Mouse (Mus musculus): Measurements from ENCODE around the gene Btg1-ps1. TPM values are rescaled to one million over a fixed set of nuclear protein-coding genes. Genes with fewer than 3 reads are reported as not detected.
"Not testable (repeated sequence)": the region's sequence is repeated elsewhere in the genome, so short reads cannot be mapped to it uniquely, and the experiment has no call there.

Gene Btg1-ps1
- total RNA-seq (2015) (not detected in 2 replicates), total RNA-seq (2017) (not detected in 2 replicates)

DNA sequence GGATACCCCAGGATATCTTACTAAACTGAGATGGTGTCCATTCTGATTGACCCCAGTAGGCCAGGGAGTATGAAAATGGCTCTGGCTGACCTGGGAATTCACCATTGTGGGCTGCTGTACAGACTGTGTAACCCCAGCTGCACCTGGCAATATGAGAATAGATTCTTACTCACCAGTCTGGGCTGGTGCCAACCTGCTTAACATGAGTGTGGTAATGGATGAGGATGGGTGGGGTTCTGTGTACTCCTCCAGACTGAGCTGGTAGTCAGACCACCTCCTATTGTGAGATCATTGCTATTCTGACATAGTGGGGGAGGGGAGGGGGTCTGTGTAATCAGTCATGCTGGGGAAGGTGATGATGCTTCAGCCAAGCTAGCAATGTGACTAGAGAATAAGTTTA is at the start of gene Btg1-ps1:
Gene Btg1-ps1, minus strand, starts transcription at position 219 of the 400 bp plus-strand sequence.
- not testable (repeated sequence) for ATAC-seq (replicated peaks; ENCODE audit: poor library complexity)

DNA sequence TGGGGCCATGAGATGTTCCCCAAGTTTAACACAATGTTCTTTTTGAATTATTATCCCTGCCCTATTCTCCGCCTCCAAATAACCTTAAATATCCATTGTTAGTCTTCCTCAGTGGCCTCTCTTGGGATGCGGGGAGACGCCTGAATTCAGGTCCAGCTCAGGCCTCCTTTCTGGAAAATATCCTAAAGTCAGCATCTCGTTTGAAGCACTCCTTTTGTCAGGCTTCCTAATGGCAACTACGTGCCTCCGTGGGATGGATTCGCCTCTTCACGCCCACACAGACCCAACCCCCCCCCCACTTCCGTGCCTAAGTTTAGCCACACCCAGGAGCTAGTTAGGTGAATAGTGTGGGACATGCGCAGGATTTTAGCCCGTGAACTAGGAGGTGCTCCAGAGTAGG is 47.6 kb upstream of the Btg1-ps1 start, which contains the start of gene Rhox10:
Gene Rhox10, plus strand, starts transcription at position 301 of the 400 bp plus-strand sequence.
- ATAC-seq (replicated peaks; ENCODE audit: poor library complexity), result no peak

DNA sequence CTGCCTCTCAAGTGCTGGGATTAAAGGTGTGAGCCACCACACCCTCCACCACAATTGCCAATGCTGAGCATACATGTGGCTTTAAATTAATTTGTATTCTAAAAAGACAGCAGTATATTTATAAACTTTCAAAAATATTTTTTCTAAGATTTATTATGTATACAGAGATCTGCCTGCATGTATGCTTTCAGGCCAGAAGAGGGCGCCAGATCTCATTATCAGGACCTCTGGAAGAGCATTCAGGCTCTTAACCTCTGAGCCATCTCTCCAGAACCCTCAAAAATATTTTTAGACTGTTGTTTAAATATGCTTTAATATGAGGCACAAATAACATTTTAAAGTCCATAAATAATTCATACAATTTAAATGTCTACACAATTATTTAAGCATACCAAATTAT is 42.9 kb upstream of the Btg1-ps1 start:
- no peak for ATAC-seq (replicated peaks; ENCODE audit: poor library complexity)

DNA sequence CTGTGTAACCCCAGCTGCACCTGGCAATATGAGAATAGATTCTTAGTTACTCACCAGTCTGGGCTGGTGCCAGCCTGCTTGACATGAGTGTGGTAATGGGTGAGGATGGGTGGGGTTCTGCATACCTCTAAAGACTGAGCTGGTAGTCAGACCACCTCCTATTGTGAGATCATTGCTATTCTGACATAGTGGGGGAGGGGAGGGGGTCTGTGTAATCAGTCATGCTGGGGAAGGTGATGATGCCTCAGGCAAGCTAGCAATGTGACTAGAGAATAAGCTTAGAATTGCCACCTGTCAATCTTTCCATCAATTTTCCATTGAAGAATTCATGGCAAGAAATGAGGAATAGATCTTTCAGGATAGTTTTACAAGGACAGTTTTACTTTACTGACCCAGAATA is 24.4 kb upstream of the Btg1-ps1 start, which contains the start of gene Btg1-ps2:
Gene Btg1-ps2, minus strand, starts transcription at position 101 of the 400 bp plus-strand sequence.
- not testable (repeated sequence) for ATAC-seq (replicated peaks; ENCODE audit: poor library complexity)

GRCm38 (mm10) chrX:38039666-38040065 is 21.1 kb upstream of the Btg1-ps1 start:
- no peak for ATAC-seq (replicated peaks; ENCODE audit: poor library complexity)

DNA sequence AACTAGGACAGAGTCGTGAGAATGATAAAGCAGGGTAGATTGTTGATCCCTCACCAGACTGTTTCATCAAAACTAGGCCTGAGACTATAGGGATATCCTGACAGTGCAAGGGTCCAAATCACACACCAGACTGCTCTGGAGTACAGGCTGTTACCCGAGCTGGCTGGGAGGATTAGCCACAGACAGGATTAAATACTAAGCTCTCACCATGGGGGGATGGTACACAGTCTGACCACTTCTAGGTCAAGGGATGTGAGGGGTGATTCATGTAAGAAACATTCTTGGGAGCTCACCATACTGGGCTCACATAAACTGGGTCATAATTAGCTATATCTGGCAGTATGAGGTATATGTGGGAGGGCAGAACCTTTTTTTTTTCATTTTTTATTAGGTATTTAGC is 15.2 kb upstream of the Btg1-ps1 start:
- no peak for ATAC-seq (replicated peaks; ENCODE audit: poor library complexity)

DNA sequence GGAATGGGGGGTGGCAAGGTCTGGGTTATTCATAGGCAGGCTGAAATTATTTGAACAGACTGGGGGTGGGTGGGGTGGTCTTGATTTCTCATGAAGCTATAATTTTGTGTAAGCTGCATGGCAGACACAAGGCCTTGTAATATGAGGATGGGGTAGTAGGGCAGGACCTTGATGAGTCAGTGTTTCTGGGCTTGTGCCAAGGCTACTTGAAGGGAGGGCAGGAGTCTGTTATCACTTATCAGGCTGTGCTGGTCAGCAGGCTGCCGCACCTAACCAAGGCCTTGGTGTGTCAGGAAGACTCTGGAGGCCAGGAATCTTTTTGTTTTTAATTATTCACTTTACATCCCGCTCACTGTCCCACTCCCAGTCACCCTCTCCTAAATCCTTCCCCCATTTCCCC is 9.9 kb downstream of the Btg1-ps1 start:
- ATAC-seq (replicated peaks; ENCODE audit: poor library complexity), result no peak

Other genes starting within 250 kb of the Btg1-ps1 start
- not detected in 2 replicates for gene Rhox5, start 214.0 kb downstream of the Btg1-ps1 start, total RNA-seq (2015)
- not detected in 2 replicates for gene Rhox5, start 214.0 kb downstream of the Btg1-ps1 start, total RNA-seq (2017)
- not detected in 2 replicates for gene Rhox6, start 191.9 kb downstream of the Btg1-ps1 start, total RNA-seq (2015)
- not detected in 2 replicates for gene Rhox6, start 191.9 kb downstream of the Btg1-ps1 start, total RNA-seq (2017)
- not detected in 2 replicates for gene Rhox7a, start 187.1 kb downstream of the Btg1-ps1 start, total RNA-seq (2015)
- not detected in 2 replicates for gene Rhox7a, start 187.1 kb downstream of the Btg1-ps1 start, total RNA-seq (2017)
- gene Rhox8, start 139.9 kb downstream of the Btg1-ps1 start, total RNA-seq (2015), result not detected in 2 replicates
- gene Rhox8, start 139.9 kb downstream of the Btg1-ps1 start, total RNA-seq (2017), result not detected in 2 replicates
- not detected in 2 replicates for gene Rhox7b, start 121.6 kb downstream of the Btg1-ps1 start, total RNA-seq (2015)
- not detected in 2 replicates for gene Rhox7b, start 121.6 kb downstream of the Btg1-ps1 start, total RNA-seq (2017)
- not detected in 2 replicates for gene Rhox9, start 117.0 kb downstream of the Btg1-ps1 start, total RNA-seq (2015)
- not detected in 2 replicates for gene Rhox9, start 117.0 kb downstream of the Btg1-ps1 start, total RNA-seq (2017)
- gene Btg1-ps2, start 24.3 kb upstream of the Btg1-ps1 start, total RNA-seq (2015), result not detected in 2 replicates
- not detected in 2 replicates for gene Btg1-ps2, start 24.3 kb upstream of the Btg1-ps1 start, total RNA-seq (2017)
- gene Rhox10, start 47.7 kb upstream of the Btg1-ps1 start, total RNA-seq (2015), result not detected in 2 replicates
- gene Rhox10, start 47.7 kb upstream of the Btg1-ps1 start, total RNA-seq (2017), result not detected in 2 replicates
- not detected in 2 replicates for gene Rhox11, start 66.3 kb upstream of the Btg1-ps1 start, total RNA-seq (2015)
- not detected in 2 replicates for gene Rhox11, start 66.3 kb upstream of the Btg1-ps1 start, total RNA-seq (2017)
- gene Rhox12, start 92.1 kb upstream of the Btg1-ps1 start, total RNA-seq (2015), result not detected in 2 replicates
- gene Rhox12, start 92.1 kb upstream of the Btg1-ps1 start, total RNA-seq (2017), result not detected in 2 replicates
- not detected in 2 replicates for gene Rhox13, start 102.4 kb upstream of the Btg1-ps1 start, total RNA-seq (2015)
- not detected in 2 replicates for gene Rhox13, start 102.4 kb upstream of the Btg1-ps1 start, total RNA-seq (2017)
- 27.1 and 31.2 TPM in 2 replicates for gene Zbtb33, start 171.0 kb upstream of the Btg1-ps1 start, total RNA-seq (2015)
- 17.4 and 21.7 TPM in 2 replicates for gene Zbtb33, start 171.0 kb upstream of the Btg1-ps1 start, total RNA-seq (2017)
- gene Tmem255a, start 233.6 kb upstream of the Btg1-ps1 start, total RNA-seq (2015), result not detected in 2 replicates
- gene Tmem255a, start 233.6 kb upstream of the Btg1-ps1 start, total RNA-seq (2017), result 0.07 and 0.21 TPM in 2 replicates

Measured in megakaryocyte progenitor cell, adult 5-6 weeks (primary cell).